Mouse (Mus musculus) cerebral cortex, adult 2 months (tissue): Measurements from ENCODE around the gene Spen.

Source experiments
- WGBS: fragments of 180-500 bp; shearing (Covaris S2); methylation state at CpG from one replicate; pipeline ENCODE4 v1.1.7; 2018; 5-methylcytosine and 5-hydroxymethylcytosine counted together

Gene Spen

DNA sequence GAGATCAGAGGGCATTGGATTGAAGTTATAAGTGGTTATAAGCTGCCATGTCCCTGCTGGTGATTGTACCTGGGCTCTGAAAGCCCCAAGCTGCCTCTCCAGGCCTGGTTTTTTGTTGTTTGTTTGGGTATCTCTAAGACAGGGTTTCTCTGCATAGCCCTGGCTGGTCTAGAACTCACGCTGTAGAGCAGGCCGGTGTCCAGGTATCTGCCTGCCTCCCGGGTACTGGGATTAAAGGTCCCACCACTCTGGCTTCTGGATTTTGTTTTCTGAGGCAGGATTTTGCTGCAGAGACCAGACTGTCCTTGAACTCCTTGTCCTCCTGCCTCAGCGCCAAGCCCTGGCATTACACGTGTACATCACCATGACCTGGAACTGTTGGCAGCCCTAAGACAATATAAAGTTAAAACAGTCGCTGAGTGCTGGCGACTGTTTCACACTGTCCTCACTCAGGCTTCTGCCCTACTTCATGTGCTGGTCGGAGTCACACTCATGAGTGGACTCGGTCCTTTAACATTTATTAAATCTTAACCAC, 86.4 kb downstream of the Spen start:
- WGBS = 92% methylated on average over 9 of the region's 9 CpGs

DNA sequence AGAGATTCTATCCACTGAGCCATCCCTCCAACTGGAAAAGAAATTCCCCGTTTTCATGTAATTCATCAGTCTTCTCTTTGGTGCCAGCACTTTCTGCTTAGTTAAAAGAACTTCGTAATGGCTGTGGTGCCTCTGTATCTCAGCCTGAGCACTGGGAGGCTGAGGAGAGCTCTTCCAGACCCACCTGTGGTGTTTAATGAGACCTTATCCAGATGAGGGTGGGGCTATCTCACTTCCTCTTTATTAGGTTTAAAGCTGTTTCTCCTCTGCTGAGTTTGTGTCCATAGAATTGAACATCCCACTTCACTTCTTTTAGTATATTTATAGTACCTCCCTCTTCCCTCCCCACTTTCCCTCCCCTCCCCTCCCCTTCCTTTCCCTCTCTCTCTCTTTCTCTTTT, 87.1 kb downstream of the Spen start:
- 78% methylated on average over 2 of the region's 2 CpGs for WGBS

DNA sequence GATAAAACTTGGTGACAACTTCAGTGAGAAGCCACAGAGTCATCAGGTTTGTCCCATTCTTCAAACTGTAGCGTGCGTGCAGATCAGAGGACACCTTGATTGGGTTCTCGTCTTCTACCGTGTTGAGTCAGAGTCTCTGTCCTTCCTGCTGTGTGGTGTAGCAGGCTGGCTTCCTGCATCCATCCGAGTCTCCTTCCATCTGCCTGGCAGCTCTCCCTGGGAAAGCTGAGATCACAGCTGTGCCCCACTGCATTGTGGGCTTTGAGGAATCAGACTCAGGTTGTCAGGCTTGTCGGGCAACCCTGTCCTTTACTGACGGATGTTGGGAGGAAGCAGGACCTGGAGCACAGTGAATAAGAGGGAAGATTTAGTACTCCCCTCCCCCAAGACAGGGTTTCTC, 92.2 kb downstream of the Spen start:
- WGBS = 36% methylated on average over 7 of the region's 7 CpGs

DNA sequence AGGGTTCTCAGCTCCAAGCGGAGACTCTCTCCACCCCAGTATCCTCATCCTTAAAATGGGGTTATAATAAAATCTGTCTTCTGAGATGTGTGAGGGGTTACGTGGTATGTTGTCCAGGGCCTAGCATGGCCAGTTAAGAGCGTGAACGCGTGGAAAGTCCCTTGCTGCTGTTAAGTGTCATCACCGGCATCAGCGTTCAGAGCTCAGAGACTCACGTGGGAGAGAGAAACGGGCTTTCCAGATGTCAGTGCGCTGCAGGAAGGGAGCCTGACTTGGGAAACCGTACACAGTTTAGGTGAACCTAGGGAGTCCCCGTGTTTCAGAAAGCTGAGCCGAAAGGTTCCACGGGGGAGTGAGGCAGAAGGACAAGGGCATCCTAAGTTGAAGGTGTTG, 93.1 kb downstream of the Spen start:
- WGBS = 7% methylated on average over 14 of the region's 14 CpGs

DNA sequence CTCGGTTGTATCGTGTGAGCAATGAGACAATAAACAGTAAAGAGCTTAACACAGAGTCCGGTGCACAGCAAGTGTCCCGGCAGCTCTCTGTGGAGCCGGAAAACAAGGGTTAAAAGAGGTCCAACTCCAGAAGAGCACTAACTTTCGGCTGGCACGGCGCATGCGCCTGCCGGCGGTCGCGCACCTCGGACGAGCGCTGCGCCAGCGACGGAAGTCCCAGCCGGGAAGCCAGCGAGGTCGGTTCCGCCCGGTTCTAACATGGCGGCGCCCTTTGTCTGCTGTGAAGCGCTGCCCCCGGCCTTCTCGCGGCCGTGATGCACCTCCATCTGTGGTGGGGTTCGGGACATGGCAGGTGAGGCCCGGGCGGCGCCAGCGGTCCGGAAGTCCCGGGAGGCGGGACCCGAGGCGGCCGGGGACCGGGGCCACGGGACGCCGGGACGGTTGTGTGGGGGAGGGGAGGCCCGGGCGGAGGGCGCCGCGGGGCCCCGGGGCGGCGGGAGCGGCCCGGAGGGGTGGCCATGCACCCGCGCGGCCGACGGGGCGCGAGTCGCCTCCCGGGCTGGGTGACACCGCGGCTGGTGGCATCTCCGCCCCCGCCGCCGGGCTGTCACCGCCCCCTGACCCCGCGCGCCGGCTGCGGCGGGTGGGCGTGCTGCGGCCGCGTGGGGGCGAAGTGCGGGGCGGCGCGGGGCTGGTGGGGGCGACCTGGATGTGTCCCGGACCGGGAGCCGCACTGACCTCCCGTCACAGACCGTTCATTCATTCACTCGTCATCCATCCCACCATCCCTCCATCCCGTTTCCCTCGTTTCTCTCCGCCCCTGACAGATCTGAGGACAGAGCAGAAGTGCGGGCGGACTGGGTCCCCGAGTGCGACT, 93.7 kb downstream of the Spen start, which contains the start of gene Zbtb17:
Gene Zbtb17 (plus strand): TSS at position 204 of the 877 bp plus-strand sequence.
- WGBS = under 1% methylated on average over 98 of the region's 102 CpGs

DNA sequence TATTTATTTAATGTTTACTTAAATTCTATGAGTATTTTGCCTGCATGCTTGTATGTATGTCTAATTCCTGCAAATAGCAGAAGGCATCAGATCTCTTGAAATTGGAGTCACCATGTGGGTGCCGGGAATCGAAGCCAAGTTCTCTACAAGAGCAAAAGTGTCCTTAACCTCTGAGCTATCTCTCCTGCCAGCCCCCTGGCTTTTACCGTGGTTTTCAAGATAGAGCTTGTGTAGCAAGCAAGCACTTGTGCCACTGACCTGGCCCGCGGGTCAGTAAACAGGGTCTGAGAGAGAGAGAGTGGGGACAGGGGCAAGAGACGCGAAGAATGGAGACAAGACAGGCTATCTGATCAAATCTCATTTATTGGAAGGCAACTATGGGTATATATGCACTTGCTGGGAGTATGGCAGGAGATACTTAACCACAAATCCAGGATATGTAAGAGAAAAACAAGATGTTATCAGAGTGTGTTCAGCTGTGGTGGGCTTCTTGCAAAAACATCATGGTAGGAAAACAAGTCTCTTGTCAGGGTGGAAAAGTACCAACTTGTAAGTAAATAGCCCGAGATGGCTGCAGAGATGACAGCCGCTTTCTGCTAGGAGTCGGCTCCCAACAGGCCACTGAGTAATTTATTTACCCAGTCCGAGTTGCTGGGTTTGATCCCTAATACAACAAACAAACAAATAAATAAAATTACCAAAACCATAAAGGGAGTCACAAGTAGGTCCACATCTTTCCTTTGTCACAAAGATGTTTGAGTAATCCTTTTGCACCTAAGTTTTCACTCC, 94.6 kb downstream of the Spen start:
- 47% methylated on average over 11 of the region's 11 CpGs for WGBS

DNA sequence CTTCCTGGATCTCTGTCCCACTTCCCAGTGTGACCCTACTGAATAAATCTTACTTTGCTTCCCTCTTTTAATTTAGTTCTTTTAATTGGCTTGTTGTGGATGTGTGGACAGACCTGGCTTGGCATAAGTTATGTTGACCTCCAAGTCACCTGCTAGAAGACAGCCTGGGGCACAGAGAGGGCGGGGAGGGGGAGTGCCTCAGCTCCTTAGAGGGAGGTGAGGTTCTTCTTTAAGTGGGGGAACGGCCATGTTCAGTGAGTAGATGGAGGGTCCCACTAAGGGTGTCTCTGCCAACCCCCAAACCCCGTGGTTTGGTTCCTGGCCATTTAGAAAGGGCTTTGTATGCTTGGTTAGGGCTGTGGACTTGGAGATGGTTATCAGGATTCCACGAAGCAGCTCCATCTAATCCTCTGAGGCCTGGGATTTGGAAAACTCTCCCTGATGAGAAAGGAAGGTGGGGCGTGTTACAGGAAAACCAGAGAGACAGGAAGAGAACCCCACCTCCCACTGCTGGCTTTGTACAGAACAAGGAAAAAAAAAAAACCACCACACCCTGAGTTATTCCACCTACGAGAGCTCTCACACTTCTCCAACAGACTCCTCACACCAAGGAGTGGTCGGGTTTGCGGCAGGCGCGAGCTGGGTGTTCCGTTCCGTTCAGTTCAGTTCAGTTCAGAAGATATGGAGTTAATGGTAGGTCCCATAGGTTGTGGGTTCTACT, 99.2 kb downstream of the Spen start:
- 62% methylated on average over 12 of the region's 12 CpGs for WGBS

DNA sequence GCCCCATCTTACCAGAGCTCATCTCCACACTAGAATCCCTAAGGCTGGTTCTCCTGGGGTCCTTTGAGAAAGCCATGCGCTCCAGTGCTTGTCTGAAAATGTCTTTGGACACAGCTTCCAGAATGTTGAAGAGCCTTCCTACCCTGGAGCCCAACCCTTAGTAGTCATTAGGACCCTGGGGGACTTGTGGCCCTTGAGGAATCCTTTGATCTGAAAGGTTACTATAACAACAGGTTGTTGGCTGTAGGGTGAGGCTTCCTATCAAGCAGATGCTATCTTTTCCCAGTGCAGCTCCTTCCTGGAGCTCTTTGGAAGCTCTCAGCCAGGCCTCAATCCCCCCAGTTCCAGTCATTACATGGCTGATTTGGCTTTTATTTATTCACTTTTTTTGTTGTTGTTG, 102.4 kb downstream of the Spen start, which contains the start of gene Srarp:
Gene Srarp (minus strand): TSS at position 132 of the 400 bp plus-strand sequence.
- WGBS = 90% methylated on average over 1 of the region's 1 CpGs

DNA sequence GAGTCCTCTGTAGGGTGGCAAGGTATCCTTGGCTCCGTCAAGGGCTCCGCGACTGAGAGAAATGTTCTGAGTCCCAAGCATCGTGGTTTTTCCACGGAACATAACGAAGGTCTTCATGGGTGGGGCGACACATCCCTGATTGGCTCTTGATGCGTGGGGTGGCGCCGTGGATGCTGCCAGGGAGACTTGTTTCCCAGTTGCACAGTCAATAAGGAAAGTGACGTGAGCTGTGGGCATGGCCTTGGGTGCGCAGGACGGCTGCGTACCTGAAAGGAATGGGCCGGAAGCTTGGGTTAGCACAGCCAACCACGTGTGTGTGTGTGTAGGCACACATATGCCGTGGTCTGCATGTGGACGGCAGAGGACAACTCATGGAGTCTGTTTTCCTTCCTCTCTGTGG, 105.2 kb downstream of the Spen start:
- 78% methylated on average over 18 of the region's 18 CpGs for WGBS

DNA sequence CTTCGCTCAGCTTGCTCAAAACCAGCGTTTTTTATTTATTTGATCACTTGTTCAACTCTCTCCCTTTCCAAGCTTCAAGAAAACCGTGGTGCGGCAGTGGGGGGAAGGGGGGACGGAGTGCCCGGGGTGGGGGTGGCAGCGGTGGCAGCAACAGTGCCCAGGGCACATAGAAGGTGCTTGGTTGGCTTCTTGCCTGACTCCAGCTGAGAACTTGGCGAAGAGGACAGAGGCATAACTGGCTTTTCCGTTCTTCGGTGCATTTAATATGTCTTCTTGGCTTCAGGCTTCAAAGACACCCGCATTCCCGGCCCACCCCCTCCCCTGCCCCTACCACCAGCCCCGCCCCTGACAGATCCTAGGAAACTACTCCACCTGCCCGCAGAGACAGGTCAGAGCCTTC, 105.7 kb downstream of the Spen start:
- 54% methylated on average over 14 of the region's 14 CpGs for WGBS

DNA sequence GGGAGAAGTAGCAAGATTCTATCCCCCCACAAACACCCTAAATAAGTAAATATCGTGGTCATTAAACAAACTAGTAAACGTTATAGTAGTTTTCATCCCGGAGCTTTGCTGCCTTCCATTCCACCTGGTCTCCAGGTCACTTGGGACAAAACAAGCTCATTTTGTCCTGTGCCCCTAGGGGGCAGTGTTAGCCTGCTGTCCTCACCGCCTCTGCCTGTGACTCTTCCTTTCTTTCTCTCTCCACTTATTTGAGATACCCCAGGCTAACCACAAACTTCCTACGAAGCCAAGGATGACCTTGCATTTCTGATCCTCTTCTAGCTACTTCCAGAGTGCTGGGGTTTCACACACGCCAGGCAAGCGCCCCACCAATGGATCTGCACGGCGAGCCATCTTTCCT, 107.4 kb downstream of the Spen start:
- WGBS = 45% methylated on average over 9 of the region's 9 CpGs

DNA sequence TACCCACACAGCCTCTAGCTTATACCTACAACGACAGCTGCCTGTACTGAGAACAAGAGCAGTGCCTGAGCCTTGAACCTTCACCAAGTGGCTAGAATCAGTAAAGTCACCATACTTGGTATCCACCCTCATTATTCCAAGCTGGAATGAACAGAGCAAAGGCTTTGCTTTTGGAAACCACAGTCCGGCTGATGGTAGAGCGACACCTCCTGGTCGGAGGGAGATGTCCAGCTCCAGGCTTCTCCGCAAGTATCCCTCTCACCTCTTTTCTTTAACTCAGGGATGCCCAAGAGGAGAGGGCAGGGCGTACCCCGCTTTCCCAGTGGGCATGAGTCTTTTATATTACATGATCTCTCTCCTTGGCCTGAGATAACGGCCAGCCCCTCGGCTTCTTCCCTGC, 108.5 kb downstream of the Spen start:
- 61% methylated on average over 9 of the region's 9 CpGs for WGBS

DNA sequence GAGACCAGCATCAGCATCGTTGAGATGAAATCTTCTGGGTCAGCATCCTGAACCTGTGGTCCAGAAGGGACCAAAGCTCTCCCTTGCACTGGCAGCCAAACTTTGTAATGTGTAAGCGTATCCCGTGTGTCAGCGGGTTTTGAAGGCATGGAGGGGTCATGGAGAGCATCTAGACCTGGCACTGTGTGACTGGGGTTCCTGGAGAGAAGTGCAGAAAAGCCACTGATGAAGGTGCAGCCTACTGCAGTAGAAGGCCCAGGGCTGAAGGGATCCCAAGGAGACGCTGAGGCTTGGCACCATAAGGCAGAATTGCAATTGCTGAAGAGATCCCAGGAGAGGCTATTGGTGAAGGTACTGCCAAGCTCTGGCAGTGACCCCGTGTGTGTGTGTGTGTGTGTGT, 109.0 kb downstream of the Spen start:
- WGBS = 84% methylated on average over 6 of the region's 6 CpGs

DNA sequence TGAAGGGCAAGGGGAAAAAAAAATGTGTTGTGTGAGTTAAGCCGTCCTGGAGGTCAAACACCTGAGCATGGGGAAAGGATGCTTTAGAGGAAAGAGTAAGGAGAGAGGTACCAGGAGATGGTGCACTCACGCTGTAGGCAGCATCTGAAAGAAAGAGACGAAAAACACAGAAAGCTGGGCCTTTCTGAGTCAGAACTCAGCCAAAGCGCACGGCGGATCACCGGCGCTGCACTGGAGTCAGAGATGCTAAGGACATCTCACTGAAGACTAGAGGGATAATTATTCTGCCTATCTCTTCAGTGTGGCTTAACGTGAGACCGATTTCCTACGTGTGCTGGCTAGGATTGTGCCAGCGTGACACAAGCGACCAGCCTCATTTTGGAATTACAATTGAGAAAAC, 110.5 kb downstream of the Spen start:
- 82% methylated on average over 13 of the region's 13 CpGs for WGBS

DNA sequence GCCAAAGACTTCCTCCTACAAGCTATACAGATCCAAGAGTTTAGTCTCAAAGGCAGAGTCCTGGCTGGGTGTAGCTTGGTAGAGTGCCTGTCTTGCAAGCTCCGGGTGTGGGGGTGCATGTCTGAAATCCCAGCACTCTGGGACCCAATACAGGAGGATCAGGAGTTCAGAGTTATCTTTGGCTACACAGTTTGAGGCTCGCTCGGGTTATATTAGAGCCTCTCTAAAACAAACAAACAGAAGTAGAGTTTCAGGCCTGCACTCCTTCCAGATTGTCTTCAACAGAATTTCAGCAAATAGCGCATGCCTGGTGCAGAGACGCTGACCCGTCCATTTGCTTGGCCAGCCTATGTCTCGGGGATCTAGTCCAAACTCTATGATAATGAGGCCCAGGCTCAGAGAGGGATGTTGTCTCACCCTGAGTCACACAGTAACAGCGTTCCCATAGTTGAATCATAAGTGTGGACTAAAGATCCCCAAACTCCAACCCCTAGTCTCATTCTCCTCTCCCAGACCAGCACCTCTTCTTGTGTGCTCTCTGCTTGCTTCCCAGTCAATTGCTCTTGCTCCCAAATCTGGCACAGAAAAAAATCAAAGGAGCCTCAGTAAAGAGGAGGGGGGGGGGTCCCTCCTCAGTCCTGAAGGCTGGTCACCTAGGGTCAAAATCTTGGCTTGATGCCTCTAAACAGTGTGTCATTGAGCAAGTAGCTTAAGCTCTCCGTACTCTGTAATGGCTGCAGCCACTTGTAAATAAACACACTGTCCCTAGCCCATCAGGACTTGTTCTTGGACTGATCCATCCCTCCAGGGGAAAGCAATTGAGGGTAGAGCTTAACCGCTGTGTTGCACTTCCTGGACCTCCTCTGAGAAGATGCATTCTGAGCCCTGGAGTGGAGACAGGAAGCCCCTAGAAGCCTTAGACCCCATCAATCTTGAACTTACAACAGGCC, 111.3 kb downstream of the Spen start:
- 61% methylated on average over 10 of the region's 10 CpGs for WGBS

DNA sequence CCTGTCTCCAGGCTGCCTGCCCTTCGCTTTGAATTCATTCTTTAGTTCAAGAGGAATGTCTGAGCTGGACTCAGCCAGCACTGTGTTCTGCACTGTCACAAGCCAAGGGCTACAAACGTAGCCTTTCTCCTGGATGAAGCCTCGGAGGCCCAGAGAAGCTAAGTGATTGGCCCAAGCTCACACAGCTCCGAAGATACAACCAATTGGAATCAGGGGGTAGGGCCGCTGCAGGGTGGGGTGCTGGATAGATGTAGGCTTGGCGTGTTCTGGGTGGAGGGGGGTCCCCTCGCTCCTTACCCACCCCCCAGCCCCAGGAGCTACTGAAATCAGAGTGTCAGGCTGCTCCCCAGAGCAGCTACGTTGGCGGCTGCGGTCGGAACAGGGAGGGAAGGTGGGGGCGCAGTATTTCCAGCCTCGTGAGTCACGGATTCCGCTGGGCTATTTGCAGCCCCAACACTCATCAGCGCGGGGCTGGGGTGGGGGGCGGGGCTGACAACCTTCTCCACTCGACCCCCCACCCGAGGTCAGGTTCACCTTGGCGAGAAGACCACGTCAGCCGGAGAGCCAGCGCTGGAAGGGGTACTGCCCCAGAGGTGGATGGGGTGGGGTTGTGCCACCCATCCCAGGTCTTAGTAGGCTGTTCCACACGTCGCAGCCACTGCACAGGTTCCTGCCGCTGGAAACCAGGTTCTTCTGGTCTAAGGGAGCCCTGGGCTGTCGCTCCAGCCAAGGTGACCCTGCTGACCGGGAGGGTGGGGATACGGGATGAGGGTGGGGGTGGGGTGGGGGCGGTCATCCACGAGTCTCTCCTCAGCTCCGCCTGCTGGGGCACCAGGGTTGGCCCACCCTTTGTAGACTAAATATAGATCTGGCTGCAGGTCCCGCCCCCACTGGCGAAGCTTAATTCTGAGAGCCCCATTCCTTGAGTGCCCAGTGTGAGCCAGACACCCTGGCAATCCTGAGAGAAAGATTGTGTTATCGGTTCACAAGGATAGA, 112.6 kb downstream of the Spen start:
- 4% methylated on average over 36 of the region's 36 CpGs for WGBS

DNA sequence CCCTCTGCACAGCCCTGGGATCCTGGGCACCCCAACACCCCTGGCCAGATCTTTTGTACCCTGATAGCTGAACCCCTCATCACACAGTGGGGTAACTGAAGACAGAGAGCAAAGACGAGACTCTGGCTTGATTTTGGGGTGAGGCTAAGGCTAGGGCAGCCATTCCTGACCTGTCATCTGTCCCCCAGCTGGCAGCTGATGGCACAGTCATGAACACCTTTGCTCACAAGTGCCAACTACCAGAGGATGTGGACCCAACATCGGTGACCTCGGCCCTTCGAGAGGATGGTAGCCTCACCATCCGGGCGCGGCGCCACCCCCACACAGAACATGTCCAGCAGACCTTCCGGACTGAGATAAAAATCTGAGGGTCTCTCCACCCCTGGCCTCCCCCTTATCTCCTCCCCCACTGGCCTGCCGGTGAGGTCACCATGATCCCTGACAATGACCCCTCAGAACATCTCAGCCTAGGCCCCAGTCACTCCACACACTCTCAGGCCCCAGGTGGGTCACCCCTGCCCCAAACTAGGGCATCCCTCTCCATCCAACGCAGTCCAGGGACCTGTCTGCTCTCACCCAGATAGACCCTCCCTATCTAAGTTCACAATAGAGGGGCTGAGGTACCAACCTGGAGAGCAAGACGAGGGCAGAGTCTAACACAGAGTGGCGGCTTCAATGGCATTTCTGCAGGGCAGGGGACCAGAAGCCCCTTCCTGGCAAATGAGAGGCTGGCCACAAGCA, 114.5 kb downstream of the Spen start:
- 91% methylated on average over 13 of the region's 13 CpGs for WGBS

DNA sequence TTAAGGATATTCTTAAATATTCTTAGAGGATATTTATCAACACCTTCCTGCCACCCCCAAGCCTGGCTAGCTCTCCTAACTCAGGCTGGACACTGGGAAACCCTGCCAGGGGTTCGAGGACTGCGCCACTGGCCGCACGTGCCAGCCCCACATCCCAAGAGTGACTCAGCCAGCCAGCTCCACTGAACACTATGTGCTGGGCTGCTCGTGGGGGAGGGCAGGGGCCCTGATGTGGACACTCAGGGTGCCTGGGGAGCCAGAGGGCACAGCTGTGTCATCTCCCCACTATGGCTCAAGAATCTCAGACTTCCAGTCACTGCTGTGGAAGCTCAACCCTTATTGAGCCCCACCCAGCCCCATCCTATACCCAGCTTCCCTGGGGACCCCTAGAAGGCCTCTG, 115.1 kb downstream of the Spen start:
- WGBS = 77% methylated on average over 5 of the region's 5 CpGs

DNA sequence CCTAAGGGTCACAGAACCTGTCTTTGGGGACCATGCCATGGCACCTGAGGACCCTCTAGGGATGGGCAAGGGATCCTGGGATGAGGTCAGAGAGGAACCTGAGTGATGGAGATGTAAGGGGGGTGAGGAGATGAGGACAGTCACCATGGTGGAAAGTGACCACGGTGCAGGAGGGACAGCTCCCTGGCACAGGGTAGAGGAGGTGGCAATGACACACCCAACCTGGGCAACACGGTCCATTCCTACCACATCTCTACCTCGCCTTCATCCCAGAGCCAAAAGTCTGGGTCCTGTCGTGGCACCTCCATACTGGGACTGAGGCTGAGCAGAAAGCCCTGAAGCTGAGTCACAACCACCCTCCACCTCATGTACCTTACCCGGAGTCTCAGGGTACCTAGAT, 115.6 kb downstream of the Spen start:
- WGBS = 79% methylated on average over 5 of the region's 5 CpGs
